Mouse (Mus musculus) intestine, embryonic 14.5 days (tissue): ENCODE data around the gene Foxa2. TPM values are rescaled to one million over a fixed set of nuclear protein-coding genes. Genes with fewer than 3 reads are reported as not detected.
A peak's percentile ranks its signal among the peaks of the same experiment; 100 is the strongest.

Source experiments
- ATAC-seq: fragments of 200-750 bp; cut with Nextera tagmentation; replicated peaks from 2 replicates; pipeline ENCODE4 v1.8.0; 2017; ENCODE audit warnings: low read depth, moderate number of reproducible peaks, moderate TSS enrichment, moderate library complexity; ENCODE audit not compliant: low FRiP score, low TSS enrichment
- DNase-seq: peaks from one replicate; pipeline ENCODE4 v3.0.0-alpha.2; 2018; ENCODE audit warnings: low spot score
- H3K27ac ChIP-seq: fragments of 300-500 bp; sonication (generic); 2 replicates; pipeline ENCODE4 v1.5.1; 2014; ENCODE audit warnings: low read depth, mild to moderate bottlenecking, control low read depth
- H3K27me3 ChIP-seq: fragments of 300-500 bp; sonication (generic); replicated peaks from 2 replicates; pipeline ENCODE4 v1.6.1; 2014; ENCODE audit warnings: low read length, control low read depth; ENCODE audit not compliant: control insufficient read depth, insufficient read depth
- H3K36me3 ChIP-seq: fragments of 300-500 bp; sonication (generic); 2 replicates; pipeline ENCODE4 v1.6.1; 2014; ENCODE audit warnings: low read length, control low read depth; ENCODE audit not compliant: control insufficient read depth, insufficient read depth
- H3K4me1 ChIP-seq: fragments of 300-500 bp; sonication (generic); replicated peaks from 2 replicates; pipeline ENCODE4 v1.6.1; 2014; ENCODE audit warnings: low read length, control low read depth, mixed read lengths; ENCODE audit not compliant: control insufficient read depth, insufficient read depth
- H3K4me2 ChIP-seq: fragments of 300-500 bp; sonication (generic); 2 replicates; pipeline ENCODE4 v1.6.1; 2014; ENCODE audit warnings: low read length
- H3K4me3 ChIP-seq: fragments of 300-500 bp; sonication (generic); 2 replicates; pipeline ENCODE4 v1.5.1; 2014; ENCODE audit warnings: low read depth, low read length, control low read depth, mixed read lengths
- H3K9ac ChIP-seq: fragments of 300-500 bp; sonication (generic); 2 replicates; pipeline ENCODE4 v1.6.1; 2014; ENCODE audit warnings: mild to moderate bottlenecking, low read length
- H3K9me3 ChIP-seq: fragments of 300-500 bp; sonication (generic); 2 replicates; pipeline ENCODE4 v1.6.1; 2016; ENCODE audit warnings: low read length, control low read depth; ENCODE audit not compliant: control insufficient read depth
- WGBS: fragments of 180-500 bp; shearing (Covaris S2); extraction: QIAGEN DNeasy Blood & Tissue Kit; methylation state at CpG from one replicate; pipeline ENCODE4 v1.1.7; 2014; 5-methylcytosine and 5-hydroxymethylcytosine counted together
- polyA plus RNA-seq: library from polyadenylated mRNA; unstranded; fragments of >200 nt; fragmentation: Nextera tagmentation; extraction: Ambion mirVana; gene quantifications from 2 replicates; pipeline ENCODE4 v1.2.1, GENCODE M21; 2014

Gene Foxa2
- polyA plus RNA-seq, 1 experiment from 2014 or later, result 6.5 TPM

GRCm38 (mm10) chr2:148030613-148030935 is 16.2 kb downstream of the Foxa2 start:
- DNase-seq (no peak), ATAC-seq (0 out of 2 replicates have a peak, but pooled peaks have one; percentile 51)
- Histone ChIP-seq H3K4me3 (no peak overlapping the region), H3K9ac (no peak overlapping the region), H3K27me3 (peaks cover 92% of the 10 kb centered on the region), H3K9me3 (no peaks in the 10 kb centered on the region), H3K4me1 (no peaks in the 10 kb centered on the region), H3K36me3 (no peaks in the 10 kb centered on the region), H3K4me2 (peak overlapping the region; percentile 18), H3K27ac (no peak overlapping the region)
- WGBS, result 6% methylated on average over 11 of the region's 11 CpGs

DNA sequence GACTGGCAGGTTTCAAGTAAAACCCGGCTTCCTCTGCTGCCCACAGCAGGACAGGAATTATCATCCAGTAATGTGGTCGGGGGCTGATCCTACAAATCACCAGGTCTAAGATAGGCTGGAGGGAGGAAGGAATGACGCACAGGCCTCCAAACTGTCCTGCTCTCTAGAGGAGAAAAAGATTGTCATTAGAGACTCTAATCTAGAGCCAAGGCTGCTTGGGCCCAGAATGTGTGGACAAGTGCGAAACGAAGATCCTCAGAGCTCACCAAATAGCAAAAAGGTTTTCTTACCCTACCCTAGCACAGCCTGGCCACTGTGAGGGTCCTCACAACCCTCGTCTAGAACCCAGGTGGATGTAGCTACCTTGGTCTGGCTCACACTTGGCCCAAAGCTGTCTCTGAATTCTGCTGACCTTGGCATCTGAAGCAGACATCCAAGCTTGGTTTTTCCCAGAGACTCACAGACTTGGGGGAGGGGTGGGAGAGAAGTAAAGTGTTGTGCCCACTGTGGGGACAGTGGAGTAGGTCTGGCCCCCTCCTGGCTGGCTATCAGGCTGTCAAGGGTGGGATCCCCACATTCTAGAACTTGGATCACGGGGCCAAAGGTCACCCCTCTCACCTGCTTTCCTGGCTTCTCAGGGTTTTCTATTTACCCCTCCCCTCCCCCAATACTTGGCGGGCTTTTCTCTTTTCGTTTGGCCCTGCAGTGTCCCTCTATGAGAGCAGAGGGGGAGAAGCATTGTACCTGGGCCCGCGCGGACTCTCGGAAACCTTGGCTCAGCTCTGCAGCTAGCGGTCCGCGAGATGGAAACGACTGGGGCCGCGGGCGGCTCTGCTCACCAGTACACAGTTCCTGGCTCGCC is 16.8 kb downstream of the Foxa2 start:
- Histone ChIP-seq H3K9ac (no peak overlapping the region), H3K27ac (no peak overlapping the region), H3K27me3 (peaks cover 92% of the 10 kb centered on the region), H3K9me3 (no peaks in the 10 kb centered on the region), H3K4me2 (peak overlapping the region; percentile 18), H3K36me3 (no peaks in the 10 kb centered on the region), H3K4me1 (no peaks in the 10 kb centered on the region), H3K4me3 (no peak overlapping the region)
- DNase-seq, result peak; percentile 66
- WGBS, result 8% methylated on average over 21 of the region's 21 CpGs
- ATAC-seq, result 0 out of 2 replicates have a peak, but pooled peaks have one; percentile 55

DNA sequence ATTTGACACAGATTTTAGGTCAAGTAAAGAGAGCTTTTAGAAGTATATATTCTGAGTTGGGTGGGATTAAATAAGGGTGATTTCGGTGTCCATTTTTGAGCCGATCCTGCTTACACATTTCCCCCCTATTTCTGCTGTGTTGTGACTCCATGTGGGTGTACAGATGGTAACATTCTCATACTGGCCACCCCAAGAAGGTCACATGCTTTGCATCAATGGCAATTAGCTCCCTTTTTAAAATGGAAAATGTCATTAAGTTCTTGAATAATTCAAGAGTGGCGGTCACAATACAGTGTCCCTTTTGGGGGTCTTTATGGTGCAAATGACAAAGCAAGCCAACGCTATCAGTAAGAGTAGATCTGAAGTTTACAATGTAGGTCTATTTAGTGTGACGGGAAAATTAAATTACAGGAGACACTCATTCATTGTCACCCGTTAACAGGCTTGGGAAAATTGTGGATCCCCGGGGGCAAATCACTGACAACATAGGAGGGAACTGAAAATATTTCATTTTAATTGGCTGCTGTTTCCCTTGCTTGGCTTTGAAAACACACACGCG is 17.6 kb downstream of the Foxa2 start:
- no peaks in the 10 kb centered on the region for H3K9me3 ChIP-seq
- WGBS, result 33% methylated on average over 9 of the region's 9 CpGs
- H3K4me2 ChIP-seq, result no peak overlapping the region
- no peaks in the 10 kb centered on the region for H3K4me1 ChIP-seq
- no peak overlapping the region for H3K27ac ChIP-seq
- no peak overlapping the region for H3K9ac ChIP-seq
- H3K27me3 ChIP-seq, result peaks cover 84% of the 10 kb centered on the region
- no peaks in the 10 kb centered on the region for H3K36me3 ChIP-seq
- no peak for ATAC-seq
- no peak overlapping the region for H3K4me3 ChIP-seq
- DNase-seq, result peak; percentile 41

DNA sequence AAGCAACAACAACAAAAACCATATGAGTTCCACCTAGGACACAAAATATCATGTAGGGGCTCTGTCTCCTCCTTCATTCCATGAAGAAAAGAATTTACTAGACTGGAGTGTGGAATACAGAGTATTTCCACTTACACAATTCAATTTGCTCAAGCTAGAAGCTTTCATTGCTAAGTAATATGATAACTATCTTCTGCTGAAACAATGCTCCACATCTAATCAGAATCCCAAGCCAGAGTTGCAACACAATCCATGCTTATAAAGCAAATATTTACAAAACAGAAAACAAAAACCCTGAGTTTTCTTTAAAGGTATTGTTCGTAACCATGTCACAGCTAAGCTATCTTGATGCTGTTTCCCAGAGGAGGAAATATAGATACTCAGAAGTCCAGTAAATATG is 20.4 kb downstream of the Foxa2 start:
- WGBS, result 82% methylated on average over 1 of the region's 1 CpGs
- Histone ChIP-seq H3K27ac (no peak overlapping the region), H3K9ac (no peak overlapping the region), H3K27me3 (peaks cover 78% of the 10 kb centered on the region), H3K9me3 (no peaks in the 10 kb centered on the region), H3K4me1 (0 out of 2 replicates have a peak, but pooled peaks cover 6% of the 10 kb centered on the region), H3K4me3 (no peak overlapping the region), H3K4me2 (no peak overlapping the region), H3K36me3 (no peaks in the 10 kb centered on the region)
- ATAC-seq (no peak), DNase-seq (no peak)

DNA sequence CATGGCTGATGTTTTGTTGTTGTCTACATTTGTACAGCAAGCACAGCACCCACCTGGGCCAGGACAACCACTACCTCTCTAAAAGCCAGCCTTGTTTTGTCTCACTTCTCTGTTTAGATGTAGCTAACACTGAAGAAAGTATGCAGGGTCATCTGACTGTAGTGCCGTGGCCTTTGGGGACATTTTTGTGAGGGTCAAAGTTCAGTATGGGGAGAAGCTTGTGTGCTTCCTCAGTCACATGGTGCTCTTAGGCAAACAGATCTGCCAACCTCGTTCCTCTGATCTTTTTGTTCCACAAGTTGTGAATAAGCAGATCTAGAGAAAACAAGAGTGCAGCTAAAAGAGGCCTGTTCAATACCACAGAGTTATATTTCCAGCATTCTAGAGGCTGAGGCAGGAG is 21.3 kb downstream of the Foxa2 start:
- 24% methylated on average over 2 of the region's 2 CpGs for WGBS
- H3K9ac ChIP-seq, result no peak overlapping the region
- ATAC-seq (no peak), DNase-seq (peak; percentile 48)
- H3K4me2 ChIP-seq, result no peak overlapping the region
- peaks cover 69% of the 10 kb centered on the region for H3K27me3 ChIP-seq
- H3K36me3 ChIP-seq, result no peaks in the 10 kb centered on the region
- 0 out of 2 replicates have a peak, but pooled peaks cover 6% of the 10 kb centered on the region for H3K4me1 ChIP-seq
- no peak overlapping the region for H3K4me3 ChIP-seq
- no peaks in the 10 kb centered on the region for H3K9me3 ChIP-seq
- H3K27ac ChIP-seq, result no peak overlapping the region

DNA sequence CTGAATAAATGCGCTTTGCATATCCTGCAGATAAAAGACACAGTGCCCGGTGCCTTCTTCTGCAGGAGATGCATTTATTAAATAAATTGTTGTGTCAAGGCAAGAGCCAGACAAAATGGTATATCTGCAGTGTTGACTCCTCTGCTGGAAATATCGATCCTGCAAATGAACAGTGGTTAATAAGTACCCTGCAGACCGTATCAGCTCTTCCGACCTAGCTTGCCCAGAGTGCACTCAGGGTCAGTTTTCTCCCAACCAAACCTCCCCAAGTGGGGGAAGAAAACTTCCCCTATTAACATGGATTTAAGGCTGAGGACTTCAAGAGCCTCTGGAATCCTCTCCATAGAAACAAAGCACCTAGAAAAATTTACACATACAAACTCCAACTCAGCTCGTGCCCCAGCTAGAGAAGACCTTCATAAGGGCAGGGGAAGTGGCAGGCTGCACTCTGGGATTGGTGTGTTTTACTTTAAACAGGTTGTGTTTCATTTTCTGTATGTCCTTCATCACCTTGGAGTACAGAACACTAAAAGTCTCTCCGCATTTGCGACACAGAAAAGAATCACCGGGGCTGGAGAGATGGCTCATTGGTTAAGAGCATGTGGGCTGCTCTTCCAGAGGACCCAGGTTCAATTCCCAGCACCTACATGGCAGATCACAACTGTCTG is 22.4 kb downstream of the Foxa2 start:
- peaks cover 58% of the 10 kb centered on the region for H3K27me3 ChIP-seq
- H3K9me3 ChIP-seq, result no peaks in the 10 kb centered on the region
- no peak for ATAC-seq
- WGBS, result 60% methylated on average over 9 of the region's 9 CpGs
- H3K4me2 ChIP-seq, result no peak overlapping the region
- H3K27ac ChIP-seq, result no peak overlapping the region
- H3K9ac ChIP-seq, result no peak overlapping the region
- peak; percentile 51 for DNase-seq
- H3K4me1 ChIP-seq, result 0 out of 2 replicates have a peak, but pooled peaks cover 6% of the 10 kb centered on the region
- H3K4me3 ChIP-seq, result no peak overlapping the region
- no peaks in the 10 kb centered on the region for H3K36me3 ChIP-seq

DNA sequence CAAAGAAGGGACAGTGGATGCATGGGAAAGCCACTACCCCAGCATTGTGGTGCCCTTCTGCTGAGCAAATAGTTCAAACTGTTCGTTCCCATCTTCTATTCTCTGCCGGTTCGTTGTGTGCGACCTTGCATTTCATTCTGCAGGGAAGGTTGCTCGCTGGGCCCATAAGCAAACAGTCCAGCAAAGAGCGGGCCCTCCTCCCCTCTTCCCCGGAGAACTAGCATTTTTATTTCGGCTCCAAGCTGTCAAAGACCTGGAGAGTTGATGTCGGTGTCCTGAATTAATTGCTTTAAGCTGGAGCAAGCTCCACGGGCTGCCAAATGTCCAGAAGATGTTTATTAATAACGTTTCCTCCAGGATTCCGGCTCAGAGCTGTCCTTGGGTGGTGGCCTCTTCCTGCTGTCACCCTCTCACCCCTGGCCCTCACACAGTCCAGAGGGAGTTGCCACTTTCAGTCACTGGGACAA is 23.4 kb downstream of the Foxa2 start:
- ATAC-seq (no peak; the same call in 1 of the 2 replicates), DNase-seq (peak; percentile 51)
- Histone ChIP-seq H3K9me3 (no peaks in the 10 kb centered on the region), H3K36me3 (no peaks in the 10 kb centered on the region), H3K27ac (no peak overlapping the region), H3K27me3 (peaks cover 48% of the 10 kb centered on the region), H3K4me2 (no peak overlapping the region), H3K4me1 (0 out of 2 replicates have a peak, but pooled peaks cover 6% of the 10 kb centered on the region), H3K9ac (no peak overlapping the region), H3K4me3 (no peak overlapping the region)
- 7% methylated on average over 12 of the region's 12 CpGs for WGBS

DNA sequence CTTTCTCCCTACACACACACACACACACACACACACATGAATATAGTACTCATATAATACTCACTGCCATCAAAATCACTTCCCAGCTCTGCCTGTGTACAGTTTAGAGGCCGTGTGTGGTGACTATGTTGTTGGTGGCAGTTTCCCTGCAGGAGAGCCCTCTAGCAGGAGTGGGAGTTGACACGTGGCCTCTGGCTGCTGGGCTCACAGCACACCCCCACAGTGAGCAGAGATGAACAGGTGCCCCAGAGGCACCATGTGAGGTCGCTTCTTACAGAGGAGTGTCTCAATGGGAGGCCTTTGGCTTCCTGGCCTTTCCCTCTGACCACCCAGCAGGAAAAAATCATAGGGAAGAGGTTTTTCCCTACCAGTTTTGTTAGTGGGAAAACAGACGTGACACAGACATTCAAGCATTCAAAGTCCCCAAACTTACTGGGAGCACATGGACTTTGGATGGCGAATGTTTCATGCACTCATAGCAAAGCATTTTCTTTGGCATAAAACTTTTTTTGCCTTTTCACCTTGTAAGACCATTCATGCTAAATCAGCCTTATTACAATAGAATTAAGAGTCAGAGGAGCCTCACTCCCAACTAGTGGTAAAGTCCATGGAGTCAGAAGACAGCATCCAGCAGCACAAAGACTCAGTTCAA is 24.7 kb downstream of the Foxa2 start:
- Histone ChIP-seq H3K27ac (no peak overlapping the region), H3K4me2 (no peak overlapping the region), H3K4me3 (no peak overlapping the region), H3K4me1 (0 out of 2 replicates have a peak, but pooled peaks cover 6% of the 10 kb centered on the region), H3K27me3 (peaks cover 35% of the 10 kb centered on the region), H3K9me3 (no peaks in the 10 kb centered on the region), H3K9ac (no peak overlapping the region), H3K36me3 (no peaks in the 10 kb centered on the region)
- no peak for ATAC-seq
- WGBS, result 45% methylated on average over 5 of the region's 5 CpGs
- DNase-seq, result peak; percentile 47
